Mouse (Mus musculus) lung, adult 2 months (tissue): ENCODE results near the gene Tpx2.

Experiments
- CTCF ChIP-seq: fragments of 200-500 bp; IDR thresholded peaks from 2 replicates; pipeline ENCODE4 v1.5.1; 2011; ENCODE audit warnings: mild to moderate bottlenecking, low read length, control low read depth; ENCODE audit not compliant: insufficient read depth
- POLR2A ChIP-seq: fragments of 200-500 bp; IDR thresholded peaks from 2 replicates; pipeline ENCODE4 v1.6.1; 2011; ENCODE audit warnings: low read depth, mild to moderate bottlenecking, control low read depth, low read length, borderline replicate concordance; ENCODE audit errors: extremely low read depth

DNA sequence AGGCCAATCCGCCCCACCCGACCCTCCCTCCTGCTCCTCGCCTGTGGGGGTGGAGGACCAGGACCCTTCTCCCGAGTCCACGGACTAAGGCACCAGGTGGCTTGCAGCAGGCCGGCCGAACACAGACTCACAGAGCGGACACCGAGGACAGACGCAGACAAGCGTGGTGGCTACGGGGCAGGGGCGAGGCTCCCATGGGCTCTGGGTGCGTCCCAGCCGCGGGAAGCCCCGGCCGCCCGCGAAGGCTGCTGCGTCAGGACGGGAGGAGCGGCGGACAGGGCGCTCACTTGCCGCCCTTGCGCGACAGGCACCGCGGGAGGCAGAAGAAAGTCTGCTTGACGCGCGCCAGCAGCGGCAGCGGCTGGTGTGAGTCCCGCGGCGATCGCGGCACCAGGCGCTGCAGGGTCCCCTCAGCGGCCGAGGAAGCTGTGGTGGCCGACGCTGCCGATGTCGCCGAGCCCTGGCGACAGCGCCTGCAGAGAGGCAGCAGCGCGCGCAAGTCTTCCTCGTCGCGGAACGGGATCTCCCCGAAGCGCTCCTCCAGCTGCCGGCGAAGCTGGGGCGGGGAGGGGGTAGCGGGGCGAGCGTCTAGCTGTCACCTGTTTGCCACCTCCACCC is 95.2 kb downstream of the Tpx2 start:
- TF ChIP-seq POLR2A (no peak), CTCF (no peak)
